Mouse (Mus musculus) liver, adult 2 months (tissue): ENCODE results near the gene Scamp4.

Experiments
- CTCF ChIP-seq: fragments of 200-500 bp; IDR thresholded peaks from 2 replicates; pipeline ENCODE4 v1.5.1; 2011; ENCODE audit warnings: low read depth, low read length, control low read depth
- POLR2A ChIP-seq: fragments of 200-500 bp; IDR thresholded peaks from 2 replicates; pipeline ENCODE4 v1.6.1; 2011; ENCODE audit warnings: low read length, control low read depth; ENCODE audit not compliant: insufficient read depth; ENCODE audit errors: extremely low read depth

DNA sequence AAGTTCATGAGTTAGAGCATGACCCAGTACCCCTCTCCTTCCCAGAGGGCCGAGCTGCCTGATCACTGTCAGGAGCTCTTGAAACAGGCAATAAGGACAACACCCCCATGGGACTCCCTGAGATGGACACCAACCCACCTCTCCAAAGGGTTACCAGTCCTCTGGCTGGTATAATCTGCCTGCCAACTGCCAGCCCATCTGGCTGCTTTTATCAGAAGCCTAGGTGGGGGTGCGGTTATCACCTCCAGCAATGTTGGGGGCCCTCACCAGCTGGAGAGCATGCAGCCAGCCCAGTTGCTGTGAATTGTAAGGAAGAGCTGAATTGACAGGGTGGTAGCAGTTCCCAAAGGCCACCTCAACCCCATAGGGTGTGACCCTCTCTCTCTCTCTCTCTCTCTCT is 30.2 kb upstream of the Scamp4 start:
- no peak for TF ChIP-seq POLR2A
- TF ChIP-seq CTCF, result no peak
